ENCODE assay signal across 10 mouse cellular contexts in the genomic region with DNA sequence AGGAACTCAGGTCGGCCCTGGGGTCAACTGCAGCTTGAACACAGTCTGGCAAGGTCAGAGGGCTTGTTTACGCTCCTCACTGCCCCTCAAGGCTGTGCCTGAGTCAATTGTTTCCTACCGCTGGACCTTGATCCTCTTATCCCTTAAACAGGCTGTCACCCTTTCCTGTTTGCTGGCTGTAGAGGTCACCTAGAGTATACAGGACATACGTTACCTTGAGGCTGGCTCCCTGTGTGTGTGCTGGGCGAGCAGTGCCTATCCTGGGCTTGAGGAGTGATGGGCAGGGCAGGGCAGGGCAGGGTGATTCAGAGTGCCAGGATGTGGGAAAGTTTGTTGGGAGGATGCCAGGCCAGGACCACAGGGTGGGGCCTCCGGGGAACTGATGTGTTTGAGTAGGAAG. TPM values are rescaled to one million over a fixed set of nuclear protein-coding genes. Genes with fewer than 3 reads are reported as not detected.
DNase-seq lines count a peak whose midpoint lies in the region; ATAC-seq and TF ChIP-seq lines count a peak whose summit lies in the region.
"Had no signal": no experiment of that assay in that cellular context is flagged by ENCODE, and none has a peak within 500 bp of the region (broad histone marks: within the 10 kb centered on the region; RNA-seq: fewer than 3 reads in every experiment).

No protein-coding gene starts in this region.

- WGBS in kidney, embryonic 16.5 days, result 43% methylated on average over 6 of the region's 6 CpGs
- WGBS in intestine, embryonic 16.5 days, result 38% methylated on average over 6 of the region's 6 CpGs
- WGBS in forebrain, postnatal 0 days, result 56% methylated on average over 6 of the region's 6 CpGs

- TF ChIP-seq POLR2A in ES-Bruce4 (IDR thresholded peaks at IDR 0.05; ENCODE audit: insufficient read depth, low read length), result no peak

- no peaks in the 10 kb centered on the region for H3K27me3 ChIP-seq in kidney, embryonic 16.5 days (ENCODE audit: insufficient read depth, low read length)
- H3K27me3 ChIP-seq in ES-Bruce4 (ENCODE audit: control insufficient read depth, insufficient read depth, low read length, poor library complexity, severe bottlenecking), result no peaks in the 10 kb centered on the region
- no peaks in the 10 kb centered on the region for H3K27me3 ChIP-seq in intestine, embryonic 16.5 days (replicated peaks; ENCODE audit: control insufficient read depth, insufficient read depth, low read length)
- H3K27me3 ChIP-seq in forebrain, postnatal 0 days (ENCODE audit: insufficient read depth, low read length), result no peaks in the 10 kb centered on the region

- no peak overlapping the region for H3K4me3 ChIP-seq in kidney, embryonic 16.5 days (ENCODE audit: low read length)
- no peak overlapping the region for H3K4me3 ChIP-seq in ES-Bruce4 (ENCODE audit: low read depth, low read length)
- H3K4me3 ChIP-seq in intestine, embryonic 16.5 days (ENCODE audit: low read length), result no peak overlapping the region
- H3K4me3 ChIP-seq in forebrain, postnatal 0 days (ENCODE audit: low read depth, low read length), result no peak overlapping the region

- TF ChIP-seq CTCF in ES-Bruce4 (IDR thresholded peaks at IDR 0.05; ENCODE audit: low read depth, low read length), result no peak
- TF ChIP-seq CTCF in forebrain, postnatal 0 days (IDR thresholded peaks at IDR 0.05; ENCODE audit: low read depth), result no peak

- H3K4me2 ChIP-seq in kidney, embryonic 16.5 days (replicated peaks; ENCODE audit: low read depth, low read length), result no peak overlapping the region
- H3K4me2 ChIP-seq in intestine, embryonic 16.5 days (ENCODE audit: low read depth, low read length), result no peak overlapping the region
- no peak overlapping the region for H3K4me2 ChIP-seq in forebrain, postnatal 0 days (ENCODE audit: low read depth)
- H3K4me2 ChIP-seq: hindbrain, embryonic 14.5 days had no signal

- no peak overlapping the region for H3K27ac ChIP-seq in kidney, embryonic 16.5 days (ENCODE audit: low read length)
- no peak overlapping the region for H3K27ac ChIP-seq in ES-Bruce4 (ENCODE audit: insufficient read depth, low read length)
- H3K27ac ChIP-seq in intestine, embryonic 16.5 days (ENCODE audit: low read length), result no peak overlapping the region
- no peak overlapping the region for H3K27ac ChIP-seq in forebrain, postnatal 0 days (ENCODE audit: low read depth, low read length)
- H3K27ac ChIP-seq: hindbrain, embryonic 14.5 days had no signal

- H3K9ac ChIP-seq in kidney, embryonic 16.5 days (replicated peaks; ENCODE audit: low read length), result no peak overlapping the region
- H3K9ac ChIP-seq in ES-Bruce4 (ENCODE audit: low read depth, poor library complexity, severe bottlenecking), result no peak overlapping the region
- no peak overlapping the region for H3K9ac ChIP-seq in intestine, embryonic 16.5 days (ENCODE audit: low read depth, low read length)
- no peak overlapping the region for H3K9ac ChIP-seq in forebrain, postnatal 0 days
- H3K9ac ChIP-seq: hindbrain, embryonic 14.5 days had no signal

- no peak for DNase-seq in kidney, adult 8-10 months
- DNase-seq in lung, postnatal 4 days, result peak; percentile 69 to 73
- no peak for DNase-seq in cerebellum, postnatal 10 days
- DNase-seq in neural tube, embryonic 10.5 days (ENCODE audit: extremely low spot score, low spot score), result no peak
- no peak for DNase-seq in forebrain, postnatal 0 days
- DNase-seq: gastrocnemius, postnatal 36 days had no signal

- H3K9me3 ChIP-seq in kidney, embryonic 16.5 days (ENCODE audit: low read length), result no peaks in the 10 kb centered on the region
- no peaks in the 10 kb centered on the region for H3K9me3 ChIP-seq in ES-Bruce4 (replicated peaks; ENCODE audit: control insufficient read depth, insufficient read depth, low read length, poor library complexity, severe bottlenecking)
- no peaks in the 10 kb centered on the region for H3K9me3 ChIP-seq in intestine, embryonic 16.5 days (ENCODE audit: control insufficient read depth, low read length)
- no peaks in the 10 kb centered on the region for H3K9me3 ChIP-seq in forebrain, postnatal 0 days (ENCODE audit: low read length)

- peak; percentile 97 for TF ChIP-seq EP300 in ES-Bruce4 (IDR thresholded peaks at IDR 0.05; ENCODE audit: insufficient read depth, low read depth, low read length)

- no peaks in the 10 kb centered on the region for H3K36me3 ChIP-seq in kidney, embryonic 16.5 days (ENCODE audit: insufficient read depth, low read length)
- no peaks in the 10 kb centered on the region for H3K36me3 ChIP-seq in ES-Bruce4 (ENCODE audit: control insufficient read depth, insufficient read depth, low read length, poor library complexity, severe bottlenecking)
- no peaks in the 10 kb centered on the region for H3K36me3 ChIP-seq in intestine, embryonic 16.5 days (ENCODE audit: control insufficient read depth, insufficient read depth, low read length)
- no peaks in the 10 kb centered on the region for H3K36me3 ChIP-seq in forebrain, postnatal 0 days (ENCODE audit: insufficient read depth)

- peak; percentile 46; the same call in 1 of the 2 replicates for ATAC-seq in kidney, embryonic 16.5 days (ENCODE audit: low FRiP score, low TSS enrichment)
- peak; percentile 38 for ATAC-seq in intestine, embryonic 16.5 days
- ATAC-seq in forebrain, postnatal 0 days, result no peak

- H3K4me1 ChIP-seq in kidney, embryonic 16.5 days (ENCODE audit: insufficient read depth, low read length), result peaks cover 41% of the 10 kb centered on the region
- H3K4me1 ChIP-seq in ES-Bruce4 (ENCODE audit: control insufficient read depth, insufficient read depth, low read length), result peaks cover 18% of the 10 kb centered on the region
- H3K4me1 ChIP-seq in intestine, embryonic 16.5 days (ENCODE audit: control insufficient read depth, insufficient read depth, low read length), result peaks cover 38% of the 10 kb centered on the region
- peaks cover 11% of the 10 kb centered on the region for H3K4me1 ChIP-seq in forebrain, postnatal 0 days (ENCODE audit: insufficient read depth)

RNA-seq across cellular contexts. Expression of gene Hpcal1, which starts 47.8 kb away (rescaled TPM):
- polyA plus RNA-seq in kidney, embryonic 16.5 days (2015; fragmentation: Nextera tagmentation; extraction: Ambion mirVana), result 59.3 and 62.0 TPM in 2 replicates
- 65.1 and 65.5 TPM in 2 replicates for polyA plus RNA-seq in ES-Bruce4 (2011; ENCODE audit: insufficient read depth, insufficient read length, low read depth, missing spikeins)
- 48.7 and 50.3 TPM in 2 replicates for polyA plus RNA-seq in intestine, embryonic 16.5 days (2015; fragmentation: Nextera tagmentation; extraction: Ambion mirVana)
- 27.7 and 46.9 TPM in 2 replicates for total RNA-seq in forebrain, postnatal 0 days (2014; rRNA removed)
- polyA plus RNA-seq in forebrain, postnatal 0 days (2015; fragmentation: Nextera tagmentation; extraction: Ambion mirVana), result 47.1 and 76.7 TPM in 2 replicates

Comparison
In these comparisons a context has a peak if more than half of its experiments do, and no peak if none do; other contexts are left out.
1. DNase-seq: peak in lung, postnatal 4 days (2 of 2); none in kidney, adult 8-10 months (0 of 2), cerebellum, postnatal 10 days (0 of 2), neural tube, embryonic 10.5 days (single experiment) and forebrain, postnatal 0 days (single experiment).